Mouse (Mus musculus) lung, postnatal 4 days (tissue): Measurements from ENCODE around the gene Mtss1l.

ENCODE experiments used
- DNase-seq, 2 experiments: peaks; one replicate each; pipeline ENCODE4 v3.0.0; 2021

Mtss1l gene

GRCm38 (mm10) chr8:110741816-110742451 is 20.7 kb downstream of the Mtss1l start:
- peak in 1 of 2 experiments; percentile 27 for DNase-seq

GRCm38 (mm10) chr8:110742452-110742818 is 21.2 kb downstream of the Mtss1l start:
- no peak for DNase-seq

- no peak for DNase-seq
Measured at GRCm38 (mm10) chr8:110745162-110745561, 23.9 kb downstream of the Mtss1l start.

GRCm38 (mm10) chr8:110746661-110747060 is 25.4 kb downstream of the Mtss1l start:
- no peak for DNase-seq

GRCm38 (mm10) chr8:110749500-110750170 is 28.4 kb downstream of the Mtss1l start:
- DNase-seq, result peak in 1 of 2 experiments; percentile 71

GRCm38 (mm10) chr8:110750269-110750668 is 29.0 kb downstream of the Mtss1l start:
- DNase-seq, result no peak

GRCm38 (mm10) chr8:110751490-110751889 is 30.2 kb downstream of the Mtss1l start:
- no peak for DNase-seq

GRCm38 (mm10) chr8:110754713-110755112 is 33.4 kb downstream of the Mtss1l start:
- no peak for DNase-seq

GRCm38 (mm10) chr8:110755511-110756170 is 34.4 kb downstream of the Mtss1l start:
- DNase-seq, result no peak

GRCm38 (mm10) chr8:110756196-110756595 is 34.9 kb downstream of the Mtss1l start:
- DNase-seq, result no peak

GRCm38 (mm10) chr8:110760280-110760940 is 39.1 kb downstream of the Mtss1l start:
- DNase-seq, result no peak

GRCm38 (mm10) chr8:110761185-110761584 is 39.9 kb downstream of the Mtss1l start:
- DNase-seq, result peak; percentile 83 to 88

- no peak for DNase-seq
Measured at GRCm38 (mm10) chr8:110761988-110762387, 40.7 kb downstream of the Mtss1l start.

GRCm38 (mm10) chr8:110764671-110765070 is 43.4 kb downstream of the Mtss1l start:
- no peak for DNase-seq

GRCm38 (mm10) chr8:110767261-110767660 is 46.0 kb downstream of the Mtss1l start:
- no peak for DNase-seq

- DNase-seq, result no peak
Measured at GRCm38 (mm10) chr8:110772452-110772851, 51.2 kb downstream of the Mtss1l start.

GRCm38 (mm10) chr8:110774047-110774446 is 52.8 kb downstream of the Mtss1l start:
- peak in 1 of 2 experiments; percentile 39 for DNase-seq

- DNase-seq, result no peak
Measured at GRCm38 (mm10) chr8:110774725-110775124, 53.4 kb downstream of the Mtss1l start.

GRCm38 (mm10) chr8:110775316-110775715 is 54.0 kb downstream of the Mtss1l start:
- no peak for DNase-seq

GRCm38 (mm10) chr8:110775721-110776120 is 54.4 kb downstream of the Mtss1l start:
- peak in 1 of 2 experiments; percentile 53 for DNase-seq

GRCm38 (mm10) chr8:110776335-110776734 is 55.1 kb downstream of the Mtss1l start:
- DNase-seq, result no peak

GRCm38 (mm10) chr8:110779924-110780718 is 58.8 kb downstream of the Mtss1l start:
- no peak for DNase-seq

- DNase-seq, result no peak
Measured at GRCm38 (mm10) chr8:110785366-110785765, 64.1 kb downstream of the Mtss1l start.
